Mouse (Mus musculus) limb, embryonic 14.5 days (tissue): ENCODE results near the gene 1700001C19Rik. TPM values are rescaled to one million over a fixed set of nuclear protein-coding genes. Genes with fewer than 3 reads are reported as not detected.

Experiments
- ATAC-seq: fragments of 200-750 bp; cut with Nextera tagmentation; 2 replicates; pipeline ENCODE4 v1.8.0; 2017; ENCODE audit warnings: low read depth, moderate number of reproducible peaks, moderate TSS enrichment; ENCODE audit not compliant: low FRiP score
- DNase-seq: peaks from one replicate; pipeline ENCODE4 v3.0.0-alpha.2; 2015; ENCODE audit warnings: low spot score
- H3K27ac ChIP-seq: fragments of 300-500 bp; sonication (generic); replicated peaks from 2 replicates; pipeline ENCODE4 v1.5.1; 2014; ENCODE audit warnings: low read depth, mild to moderate bottlenecking, low read length, moderate library complexity, mixed read lengths
- H3K27me3 ChIP-seq: fragments of 300-500 bp; sonication (generic); 2 replicates; pipeline ENCODE4 v1.6.1; 2014; ENCODE audit warnings: low read length, mixed read lengths; ENCODE audit not compliant: control insufficient read depth, insufficient read depth
- H3K36me3 ChIP-seq: fragments of 300-500 bp; sonication (generic); 2 replicates; pipeline ENCODE4 v1.6.1; 2014; ENCODE audit warnings: mild to moderate bottlenecking, low read length, moderate library complexity, mixed read lengths; ENCODE audit not compliant: control insufficient read depth, insufficient read depth
- H3K4me1 ChIP-seq: fragments of 300-500 bp; sonication (generic); 2 replicates; pipeline ENCODE4 v1.6.1; 2014; ENCODE audit warnings: antibody characterized with exemption, low read length, mixed read lengths; ENCODE audit not compliant: control insufficient read depth, insufficient read depth
- H3K4me2 ChIP-seq: fragments of 300-500 bp; sonication (generic); replicated peaks from 2 replicates; pipeline ENCODE4 v1.6.1; 2014; ENCODE audit warnings: low read depth, mild to moderate bottlenecking, low read length, moderate library complexity; ENCODE audit not compliant: severe bottlenecking
- H3K4me3 ChIP-seq: fragments of 300-500 bp; sonication (generic); replicated peaks from 2 replicates; pipeline ENCODE4 v1.5.1; 2014; ENCODE audit warnings: low read length
- H3K9ac ChIP-seq: fragments of 300-500 bp; sonication (generic); 2 replicates; pipeline ENCODE4 v1.6.1; 2014; ENCODE audit warnings: mild to moderate bottlenecking, low read depth, low read length, moderate library complexity; ENCODE audit not compliant: severe bottlenecking
- H3K9me3 ChIP-seq: fragments of 300-500 bp; sonication (generic); 2 replicates; pipeline ENCODE4 v1.6.1; 2016; ENCODE audit warnings: low read length; ENCODE audit not compliant: control insufficient read depth
- POLR2A ChIP-seq: fragments of 200-500 bp; IDR thresholded peaks from 2 replicates; pipeline ENCODE4 v1.8.0; 2012; ENCODE audit warnings: inconsistent platforms, mild to moderate bottlenecking, moderate library complexity, borderline replicate concordance; ENCODE audit not compliant: insufficient read depth, insufficient read length; ENCODE audit errors: extremely low read depth
- WGBS: fragments of 180-500 bp; shearing (Covaris S2); extraction: QIAGEN DNeasy Blood & Tissue Kit; methylation state at CpG from one replicate; pipeline ENCODE4 v1.1.7; 2014; 5-methylcytosine and 5-hydroxymethylcytosine counted together
- polyA plus RNA-seq, 2 experiments: library from polyadenylated mRNA; depleted of rRNA in 1 of 2; stranded (reverse) in 1 of 2; unstranded in 1 of 2; fragments of >200 nt; fragmentation: Nextera tagmentation in 1 of 2; extraction: Ambion mirVana in 1 of 2; gene quantifications; 2 replicates each; pipeline versions ENCODE4 v1.2.1 to v1.2.3; 2012 to 2014

The 1700001C19Rik gene
- polyA plus RNA-seq, 2 experiments = 0.25 to 0.50 TPM

DNA sequence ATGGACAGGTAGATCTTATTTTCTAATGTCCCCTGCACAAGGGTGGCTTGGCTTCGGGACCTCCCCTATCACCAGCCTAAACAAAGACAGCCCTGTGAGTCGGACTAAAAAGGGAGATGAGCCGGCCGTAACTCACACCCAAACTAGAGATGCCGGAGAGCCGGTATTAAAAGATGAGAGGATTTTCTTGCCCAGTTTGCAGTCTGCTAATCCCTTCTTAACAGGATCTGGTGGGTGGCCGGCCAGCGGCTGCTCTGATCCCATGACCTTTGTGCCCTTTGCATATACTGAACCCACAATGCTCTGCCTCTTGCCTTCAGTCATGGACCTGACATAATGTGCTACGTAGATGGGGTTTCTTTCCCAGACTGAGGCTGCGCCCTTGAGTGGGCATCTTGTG, 36.7 kb downstream of the 1700001C19Rik start, which contains the start of gene Guca1a:
Guca1a (minus strand) TSS at position 134 of the 400 bp plus-strand sequence.
- Histone ChIP-seq H3K9me3 (no peaks in the 10 kb centered on the region), H3K4me2 (no peak within 1 kb of the TSS), H3K4me3 (no peak within 1 kb of the TSS), H3K4me1 (peaks cover 2% of the 10 kb centered on the region; the same call in 1 of the 2 replicates), H3K9ac (no peak within 1 kb of the TSS), H3K27me3 (peaks cover 10% of the 10 kb centered on the region), H3K27ac (no peak within 1 kb of the TSS), H3K36me3 (no peaks in the 10 kb centered on the region)
- WGBS = 46% methylated on average over 10 of the region's 10 CpGs
- DNase-seq = no peak
- ATAC-seq = no peak
- no peak for TF ChIP-seq POLR2A

DNA sequence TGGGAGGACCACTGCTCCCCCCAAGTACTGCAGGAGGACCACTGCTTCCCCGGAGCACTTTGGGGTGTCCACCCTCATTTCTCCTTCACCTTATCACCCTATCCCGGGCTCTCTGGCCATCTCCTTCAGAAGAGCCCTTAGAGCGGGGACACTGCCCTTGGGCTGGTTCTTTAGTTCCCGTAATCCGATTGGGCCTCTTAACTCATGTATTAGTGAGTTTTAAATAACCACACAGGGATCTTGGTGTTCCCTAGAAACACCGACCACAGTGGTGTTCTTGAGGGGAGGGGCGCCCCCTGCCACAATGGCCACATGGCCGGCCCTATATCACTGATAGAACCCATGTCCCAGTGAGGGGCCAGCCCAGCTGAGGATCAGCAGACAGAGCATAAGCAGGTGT, 38.1 kb downstream of the 1700001C19Rik start:
- WGBS = 85% methylated on average over 8 of the region's 8 CpGs
- Histone ChIP-seq H3K36me3 (no peaks in the 10 kb centered on the region), H3K27me3 (peaks cover 23% of the 10 kb centered on the region)

DNA sequence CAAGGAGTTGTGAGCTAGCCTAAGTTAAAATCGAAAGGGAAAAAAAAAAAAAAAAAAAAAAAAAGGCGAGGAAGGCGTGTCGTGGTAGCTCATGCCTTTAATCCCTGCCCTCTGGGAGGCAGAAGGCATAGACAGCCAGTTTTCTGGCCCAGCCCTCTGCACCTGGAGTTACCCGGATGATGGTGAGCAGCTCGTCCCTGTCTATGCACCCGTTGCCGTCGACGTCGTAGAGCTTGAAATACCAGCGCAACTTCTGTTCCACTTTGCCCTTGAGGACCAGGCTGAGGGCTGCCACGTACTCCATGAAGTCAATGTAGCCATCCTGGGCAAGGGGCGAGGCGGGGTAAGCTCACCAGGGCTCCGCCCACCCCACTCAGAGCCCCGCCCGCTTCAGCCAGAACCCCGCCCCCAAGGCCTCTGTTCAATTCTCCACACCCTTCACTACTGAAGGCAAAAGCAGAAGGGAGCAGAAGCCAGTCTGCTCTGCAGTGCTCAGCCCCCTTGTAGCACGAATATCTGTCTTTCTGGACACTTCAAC, 41.7 kb downstream of the 1700001C19Rik start:
- H3K27me3 ChIP-seq = peaks cover 25% of the 10 kb centered on the region
- H3K36me3 ChIP-seq = no peaks in the 10 kb centered on the region
- H3K9ac ChIP-seq = 0 out of 2 replicates have a peak overlapping the region, but pooled peaks have one; percentile 21
- H3K4me2 ChIP-seq = peak overlapping the region; percentile 46
- peaks cover 6% of the 10 kb centered on the region; the same call in 1 of the 2 replicates for H3K4me1 ChIP-seq
- WGBS = 6% methylated on average over 17 of the region's 20 CpGs
- TF ChIP-seq POLR2A = no peak
- H3K27ac ChIP-seq = no peak overlapping the region
- DNase-seq (peak; percentile 54), ATAC-seq (peak; percentile 62; the same call in 1 of the 2 replicates)
- peak overlapping the region; percentile 32 for H3K4me3 ChIP-seq
- no peaks in the 10 kb centered on the region for H3K9me3 ChIP-seq

More for the DNA sequence above, 38.1 kb downstream of the 1700001C19Rik start:
- Histone ChIP-seq H3K27ac (no peak overlapping the region), H3K4me1 (peaks cover 6% of the 10 kb centered on the region; the same call in 1 of the 2 replicates), H3K9ac (no peak overlapping the region), H3K4me3 (no peak overlapping the region), H3K9me3 (no peaks in the 10 kb centered on the region), H3K4me2 (no peak overlapping the region)
- DNase-seq (no peak), ATAC-seq (no peak)
- TF ChIP-seq POLR2A = no peak

DNA sequence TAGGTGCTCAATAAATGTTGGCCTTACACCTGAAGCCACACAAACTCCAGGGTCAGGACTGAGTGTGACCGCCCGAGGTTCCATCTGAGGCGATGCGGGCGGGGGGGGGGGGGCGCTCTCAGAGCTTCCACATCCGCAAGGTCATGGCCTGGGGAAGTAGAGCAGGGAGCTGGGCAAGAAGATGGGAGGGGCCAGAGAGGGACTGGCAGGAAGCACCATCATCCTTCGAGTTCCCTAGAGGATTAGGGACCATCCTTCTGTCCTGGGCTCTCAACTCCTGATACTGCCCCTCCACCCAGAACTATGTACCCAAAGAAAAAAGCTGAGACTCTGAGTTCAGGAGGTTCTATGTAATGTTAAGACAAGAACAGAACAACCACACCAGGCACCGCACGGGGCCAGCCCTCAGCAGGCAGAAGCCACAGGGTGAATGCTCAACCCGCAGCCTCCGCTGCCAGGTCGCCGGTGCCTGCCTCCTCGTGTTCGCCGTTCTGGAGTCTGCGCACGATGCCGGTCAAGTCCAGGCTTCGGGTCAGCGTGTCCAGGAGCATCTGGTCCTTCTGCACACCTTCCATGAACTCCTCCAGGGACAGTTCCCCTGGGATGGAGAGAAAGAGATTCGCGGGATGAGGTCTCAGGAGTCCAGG, 42.8 kb downstream of the 1700001C19Rik start:
- DNase-seq (no peak), ATAC-seq (no peak)
- Histone ChIP-seq H3K4me2 (peak overlapping the region; percentile 46), H3K27ac (no peak overlapping the region), H3K4me3 (peak overlapping the region; percentile 32), H3K4me1 (peaks cover 6% of the 10 kb centered on the region; the same call in 1 of the 2 replicates), H3K9me3 (no peaks in the 10 kb centered on the region), H3K27me3 (peaks cover 25% of the 10 kb centered on the region), H3K9ac (peak overlapping the region; percentile 21; the same call in 1 of the 2 replicates), H3K36me3 (no peaks in the 10 kb centered on the region)
- no peak for TF ChIP-seq POLR2A
- WGBS = 24% methylated on average over 24 of the region's 24 CpGs

DNA sequence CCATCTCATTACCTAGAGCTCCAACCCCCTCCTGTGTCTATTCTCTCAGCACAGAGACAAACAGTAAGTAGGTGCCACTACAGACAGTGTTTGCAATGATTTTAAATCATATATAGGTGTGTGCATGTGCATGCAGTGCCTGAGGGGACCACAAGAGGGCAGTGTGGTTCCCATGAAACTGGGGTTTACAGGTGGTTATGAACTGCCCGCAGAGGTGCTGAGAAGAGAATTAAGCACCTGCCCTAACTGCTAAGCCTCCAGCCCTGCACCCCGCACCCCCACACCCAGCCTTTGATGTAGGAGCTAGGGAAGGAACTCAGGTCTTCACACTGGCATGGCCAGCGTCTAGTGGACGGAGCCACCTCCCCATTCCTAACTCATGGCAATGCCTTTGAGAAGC, 50.5 kb downstream of the 1700001C19Rik start:
- no peaks in the 10 kb centered on the region for H3K4me1 ChIP-seq
- H3K27ac ChIP-seq = no peak overlapping the region
- DNase-seq (no peak), ATAC-seq (no peak)
- H3K9me3 ChIP-seq = no peaks in the 10 kb centered on the region
- no peaks in the 10 kb centered on the region for H3K36me3 ChIP-seq
- WGBS = 56% methylated on average over 4 of the region's 4 CpGs
- no peak overlapping the region for H3K4me3 ChIP-seq
- no peaks in the 10 kb centered on the region for H3K27me3 ChIP-seq
- H3K9ac ChIP-seq = no peak overlapping the region
- H3K4me2 ChIP-seq = no peak overlapping the region
- TF ChIP-seq POLR2A = no peak
